Mouse (Mus musculus) neural tube, postnatal 0 days (tissue): ENCODE measurements around the gene Serpinb9e. TPM values are rescaled to one million over a fixed set of nuclear protein-coding genes. Genes with fewer than 3 reads are reported as not detected.

ENCODE experiments used
- polyA plus RNA-seq: library from polyadenylated mRNA; unstranded; fragments of >200 nt; fragmentation: Nextera tagmentation; extraction: Ambion mirVana; gene quantifications from 2 replicates; pipeline ENCODE4 v1.2.1, GENCODE M21; 2015

Gene Serpinb9e
- not detected in 2 replicates for polyA plus RNA-seq

DNA sequence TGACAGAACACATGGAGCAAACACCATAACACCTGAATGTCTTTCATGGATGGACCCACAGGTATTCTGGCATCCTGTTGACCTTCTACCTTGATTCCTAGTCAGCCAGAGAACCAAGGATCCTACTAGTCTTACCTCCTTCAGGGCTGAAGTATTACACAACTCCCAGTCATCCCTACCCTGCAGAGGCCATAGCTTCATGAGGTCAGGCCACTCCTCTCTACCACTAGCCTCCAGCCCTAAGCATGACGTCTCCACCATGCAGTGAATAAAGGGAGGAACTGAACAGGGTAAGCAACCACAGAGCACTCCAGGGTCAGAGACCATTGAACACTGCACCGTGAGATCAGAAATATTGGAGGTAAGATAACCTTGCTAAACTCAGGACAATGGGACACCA lies at the start of gene Serpinb9e:
Gene Serpinb9e (plus strand): TSS at position 301 of the 400 bp plus-strand sequence.

Other genes starting within 250 kb of the Serpinb9e start
- gene Serpinb9, start 246.4 kb upstream of the Serpinb9e start, polyA plus RNA-seq: 4.3 and 5.6 TPM in 2 replicates
- 0.24 and 0.43 TPM in 2 replicates for gene Serpinb9b, start 222.2 kb upstream of the Serpinb9e start, polyA plus RNA-seq
- gene Serpinb1b, start 171.0 kb upstream of the Serpinb9e start, polyA plus RNA-seq: 82.8 and 90.5 TPM in 2 replicates
- gene Serpinb9c, start 89.9 kb upstream of the Serpinb9e start, polyA plus RNA-seq: not detected in 2 replicates
- not detected in 2 replicates for gene Serpinb9d, start 56.7 kb upstream of the Serpinb9e start, polyA plus RNA-seq
- gene Serpinb9f, start 74.5 kb downstream of the Serpinb9e start, polyA plus RNA-seq: not detected in 2 replicates
- not detected in 2 replicates for gene Gm11397, start 146.1 kb downstream of the Serpinb9e start, polyA plus RNA-seq
- gene Serpinb9g, start 235.2 kb downstream of the Serpinb9e start, polyA plus RNA-seq: not detected in 2 replicates